Mouse (Mus musculus) embryonic facial prominence, embryonic 14.5 days (tissue): ENCODE results near the gene Spocd1. TPM values are rescaled to one million over a fixed set of nuclear protein-coding genes. Genes with fewer than 3 reads are reported as not detected.

Experiments used
- ATAC-seq: fragments of 200-750 bp; cut with Nextera tagmentation; 2 replicates; pipeline ENCODE4 v1.8.0; 2017; ENCODE audit warnings: low read depth, moderate number of reproducible peaks, moderate TSS enrichment
- DNase-seq: peaks from one replicate; pipeline ENCODE4 v3.0.0-alpha.2; 2015; ENCODE audit warnings: low spot score
- H3K27ac ChIP-seq: fragments of 300-500 bp; sonication (generic); replicated peaks from 2 replicates; pipeline ENCODE4 v1.5.1; 2014; ENCODE audit warnings: low read depth, mild to moderate bottlenecking, low read length, moderate library complexity
- H3K27me3 ChIP-seq: fragments of 300-500 bp; sonication (generic); replicated peaks from 2 replicates; pipeline ENCODE4 v1.6.1; 2014; ENCODE audit warnings: low read length; ENCODE audit not compliant: control insufficient read depth, insufficient read depth
- H3K36me3 ChIP-seq: fragments of 300-500 bp; sonication (generic); 2 replicates; pipeline ENCODE4 v1.6.1; 2014; ENCODE audit warnings: low read length, mixed read lengths; ENCODE audit not compliant: control insufficient read depth, insufficient read depth
- H3K4me1 ChIP-seq: fragments of 300-500 bp; sonication (generic); 2 replicates; pipeline ENCODE4 v1.6.1; 2014; ENCODE audit warnings: antibody characterized with exemption, low read length; ENCODE audit not compliant: control insufficient read depth, insufficient read depth
- H3K4me2 ChIP-seq: fragments of 300-500 bp; sonication (generic); 2 replicates; pipeline ENCODE4 v1.6.1; 2014; ENCODE audit warnings: low read depth, mild to moderate bottlenecking, low read length, moderate library complexity, mixed read lengths
- H3K4me3 ChIP-seq: fragments of 300-500 bp; sonication (generic); 2 replicates; pipeline ENCODE4 v1.5.1; 2014; ENCODE audit warnings: low read depth, mild to moderate bottlenecking, low read length
- H3K9ac ChIP-seq: fragments of 300-500 bp; sonication (generic); 2 replicates; pipeline ENCODE4 v1.6.1; 2014; ENCODE audit warnings: low read depth, mild to moderate bottlenecking, low read length, moderate library complexity, mixed read lengths
- H3K9me3 ChIP-seq: fragments of 300-500 bp; sonication (generic); 2 replicates; pipeline ENCODE4 v1.6.1; 2016; ENCODE audit warnings: low read length; ENCODE audit not compliant: control insufficient read depth
- WGBS: fragments of 180-500 bp; shearing (Covaris S2); extraction: QIAGEN DNeasy Blood & Tissue Kit; methylation state at CpG from one replicate; pipeline ENCODE4 v1.1.7; 2014; 5-methylcytosine and 5-hydroxymethylcytosine counted together
- polyA plus RNA-seq: library from polyadenylated mRNA; unstranded; fragments of >200 nt; fragmentation: Nextera tagmentation; extraction: Ambion mirVana; gene quantifications from 2 replicates; pipeline ENCODE4 v1.2.1, GENCODE M21; 2014

Gene Spocd1
- polyA plus RNA-seq, 1 experiment from 2014 or later = 0.08 TPM

DNA sequence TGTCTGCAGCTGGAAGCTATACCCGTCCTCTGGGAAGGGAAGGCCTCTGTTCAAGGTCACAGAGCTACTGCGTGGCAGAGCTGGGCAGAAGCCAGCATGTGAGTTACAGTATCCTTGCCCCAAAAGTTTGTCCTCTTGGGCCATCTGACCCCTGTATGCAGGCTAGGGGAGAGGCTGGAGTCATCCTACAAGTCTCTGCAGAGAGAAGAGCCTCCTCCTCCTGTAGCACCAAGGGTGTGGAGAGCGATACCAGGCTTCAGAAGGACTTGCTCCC lies 7.8 kb upstream of the Spocd1 start:
- Histone ChIP-seq H3K27ac (no peak overlapping the region), H3K9ac (no peak overlapping the region), H3K36me3 (no peaks in the 10 kb centered on the region), H3K4me1 (0 out of 2 replicates have a peak, but pooled peaks cover 6% of the 10 kb centered on the region), H3K4me3 (no peak overlapping the region), H3K27me3 (no peaks in the 10 kb centered on the region), H3K4me2 (no peak overlapping the region), H3K9me3 (no peaks in the 10 kb centered on the region)
- DNase-seq (no peak), ATAC-seq (no peak)
- WGBS = 60% methylated on average over 3 of the region's 3 CpGs

GRCm38 (mm10) chr4:129924143-129924542 lies 4.9 kb upstream of the Spocd1 start:
- DNase-seq = no peak
- no peaks in the 10 kb centered on the region for H3K27me3 ChIP-seq
- no peak overlapping the region for H3K4me2 ChIP-seq
- no peak for ATAC-seq
- H3K4me3 ChIP-seq = no peak overlapping the region
- H3K36me3 ChIP-seq = no peaks in the 10 kb centered on the region
- H3K4me1 ChIP-seq = peaks cover 2% of the 10 kb centered on the region; the same call in 1 of the 2 replicates
- 83% methylated on average over 8 of the region's 8 CpGs for WGBS
- no peak overlapping the region for H3K27ac ChIP-seq
- H3K9me3 ChIP-seq = no peaks in the 10 kb centered on the region
- H3K9ac ChIP-seq = no peak overlapping the region

GRCm38 (mm10) chr4:129924694-129925093 lies 4.4 kb upstream of the Spocd1 start:
- no peak overlapping the region for H3K4me3 ChIP-seq
- H3K27ac ChIP-seq = no peak overlapping the region
- H3K4me1 ChIP-seq = peaks cover 2% of the 10 kb centered on the region; the same call in 1 of the 2 replicates
- H3K9me3 ChIP-seq = no peaks in the 10 kb centered on the region
- no peak overlapping the region for H3K4me2 ChIP-seq
- no peaks in the 10 kb centered on the region for H3K36me3 ChIP-seq
- no peaks in the 10 kb centered on the region for H3K27me3 ChIP-seq
- H3K9ac ChIP-seq = no peak overlapping the region
- WGBS = 83% methylated on average over 6 of the region's 6 CpGs
- ATAC-seq = no peak
- DNase-seq = no peak

DNA sequence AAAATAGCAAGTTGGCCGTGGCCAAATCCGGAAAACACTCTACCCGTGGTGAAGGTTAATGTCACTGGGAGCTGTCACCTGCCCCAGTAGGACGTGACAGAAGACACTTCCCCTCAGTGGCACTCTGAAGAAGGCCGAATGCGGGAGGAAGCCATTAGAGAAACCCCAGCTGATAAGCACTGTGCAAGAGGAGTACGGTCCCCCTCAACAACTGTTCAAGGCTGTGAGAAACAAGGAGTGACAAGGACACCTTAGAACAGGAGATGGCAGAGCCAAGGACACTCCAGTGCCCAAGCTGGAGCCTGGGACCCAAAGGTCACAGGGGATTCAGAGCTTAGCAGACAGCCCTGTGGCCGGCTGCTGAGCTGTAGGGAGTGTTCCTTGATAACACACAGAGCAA lies 2.5 kb upstream of the Spocd1 start:
- Histone ChIP-seq H3K9ac (no peak overlapping the region), H3K36me3 (no peaks in the 10 kb centered on the region), H3K27me3 (no peaks in the 10 kb centered on the region), H3K27ac (no peak overlapping the region), H3K4me1 (peaks cover 2% of the 10 kb centered on the region; the same call in 1 of the 2 replicates), H3K4me3 (no peak overlapping the region), H3K9me3 (no peaks in the 10 kb centered on the region), H3K4me2 (no peak overlapping the region)
- 39% methylated on average over 8 of the region's 8 CpGs for WGBS
- DNase-seq (no peak), ATAC-seq (no peak)

DNA sequence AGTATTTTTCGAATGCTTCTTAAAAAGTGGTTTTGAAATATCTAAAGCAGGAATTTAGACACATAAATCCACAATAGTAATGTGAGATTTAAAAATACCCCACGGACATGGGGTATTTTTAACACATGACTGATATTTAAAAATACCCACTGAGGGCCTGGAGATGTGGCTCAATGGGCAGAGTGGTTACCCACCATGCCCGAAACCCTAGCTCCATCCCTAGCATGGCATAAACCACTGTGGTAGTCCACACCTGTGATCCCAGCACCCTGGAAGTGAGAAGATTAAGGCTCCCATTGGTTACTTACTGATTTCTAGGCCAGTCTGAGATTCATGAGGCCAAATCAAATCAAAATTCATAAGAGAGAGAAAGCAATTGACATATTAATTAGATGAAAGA lies 2.0 kb upstream of the Spocd1 start:
- Histone ChIP-seq H3K27me3 (no peaks in the 10 kb centered on the region), H3K4me3 (no peak overlapping the region), H3K9me3 (peaks cover 4% of the 10 kb centered on the region; the same call in 1 of the 2 replicates), H3K9ac (no peak overlapping the region), H3K27ac (no peak overlapping the region), H3K4me2 (no peak overlapping the region), H3K36me3 (no peaks in the 10 kb centered on the region), H3K4me1 (no peaks in the 10 kb centered on the region; the same call in 1 of the 2 replicates)
- no peak for DNase-seq
- ATAC-seq = no peak
- WGBS = 73% methylated on average over 3 of the region's 3 CpGs

DNA sequence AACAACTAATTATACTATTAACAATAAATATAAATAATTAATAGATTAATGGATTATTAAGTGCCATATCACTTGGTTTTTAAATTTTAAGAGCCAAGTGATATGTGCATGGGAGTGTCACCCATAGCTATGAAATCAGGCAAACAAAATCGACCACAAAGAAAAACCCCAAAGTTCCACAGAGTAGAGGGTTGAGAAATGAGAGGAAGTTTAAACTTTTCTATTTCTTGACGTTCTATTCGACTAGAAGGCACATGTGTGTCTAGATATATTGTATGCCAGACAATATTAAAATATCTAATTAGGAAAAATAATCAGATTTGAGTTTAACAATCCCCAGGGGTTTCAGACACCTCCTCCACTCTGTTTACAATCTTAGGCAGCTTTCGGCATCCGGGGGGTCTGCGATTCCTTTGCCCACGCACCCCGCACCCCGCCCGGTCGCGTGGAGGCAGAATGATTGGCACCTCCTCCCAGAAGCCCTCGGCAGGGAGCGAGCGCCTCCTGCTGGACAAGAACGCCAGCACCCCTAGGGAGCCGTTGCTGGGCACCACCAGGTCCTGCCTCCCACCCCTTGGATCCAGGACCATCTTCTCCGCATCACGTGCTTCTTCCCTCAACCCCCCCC lies 811 bp upstream of the Spocd1 start:
- H3K4me2 ChIP-seq = peak overlapping the region; percentile 54
- no peaks in the 10 kb centered on the region for H3K36me3 ChIP-seq
- H3K9ac ChIP-seq = peak overlapping the region; percentile 42; the same call in 1 of the 2 replicates
- H3K27me3 ChIP-seq = no peaks in the 10 kb centered on the region
- peaks cover 4% of the 10 kb centered on the region; the same call in 1 of the 2 replicates for H3K9me3 ChIP-seq
- no peak overlapping the region for H3K27ac ChIP-seq
- ATAC-seq (no peak), DNase-seq (peak; percentile 61)
- 7% methylated on average over 16 of the region's 19 CpGs for WGBS
- peak overlapping the region; percentile 17; the same call in 1 of the 2 replicates for H3K4me3 ChIP-seq
- H3K4me1 ChIP-seq = no peaks in the 10 kb centered on the region; the same call in 1 of the 2 replicates

GRCm38 (mm10) chr4:129933696-129934095 lies 4.6 kb downstream of the Spocd1 start:
- Histone ChIP-seq H3K9ac (no peak overlapping the region), H3K4me1 (no peaks in the 10 kb centered on the region; the same call in 1 of the 2 replicates), H3K4me2 (no peak overlapping the region), H3K9me3 (peaks cover 4% of the 10 kb centered on the region; the same call in 1 of the 2 replicates), H3K4me3 (no peak overlapping the region), H3K27me3 (no peaks in the 10 kb centered on the region), H3K36me3 (no peaks in the 10 kb centered on the region), H3K27ac (no peak overlapping the region)
- DNase-seq (no peak), ATAC-seq (no peak)
- WGBS = 77% methylated on average over 14 of the region's 14 CpGs

- WGBS = 69% methylated on average over 16 of the region's 16 CpGs
Observed at GRCm38 (mm10) chr4:129934177-129934855, 5.3 kb downstream of the Spocd1 start.

More at GRCm38 (mm10) chr4:129934177-129934855, 5.3 kb downstream of the Spocd1 start:
- Histone ChIP-seq H3K36me3 (no peaks in the 10 kb centered on the region), H3K9ac (no peak overlapping the region), H3K27ac (no peak overlapping the region), H3K9me3 (peaks cover 4% of the 10 kb centered on the region; the same call in 1 of the 2 replicates), H3K4me1 (no peaks in the 10 kb centered on the region; the same call in 1 of the 2 replicates), H3K4me2 (no peak overlapping the region), H3K27me3 (no peaks in the 10 kb centered on the region), H3K4me3 (no peak overlapping the region)
- DNase-seq (no peak), ATAC-seq (0 out of 2 replicates have a peak, but pooled peaks have one; percentile 22)
